In genomic region chr15:62712543-62713131, GRCm38 (mm10) we compare ENCODE assay signal across 16 mouse cellular contexts.
A peak's percentile ranks its signal among the peaks of the same experiment; 100 is the strongest.
DNase-seq lines count a peak whose midpoint lies in the region; ATAC-seq and TF ChIP-seq lines count a peak whose summit lies in the region.
"Had no signal": no experiment of that assay in that cellular context is flagged by ENCODE, and none has a peak within 500 bp of the region (broad histone marks: within the 10 kb centered on the region; RNA-seq: fewer than 3 reads in every experiment).

No protein-coding gene starts in this region.

- DNase-seq in adrenal gland, postnatal 10 days = peak; percentile 61
- peak; percentile 82 for DNase-seq in kidney, adult 2 months
- DNase-seq in liver, embryonic 11.5 days (ENCODE audit: low spot score) = peak; percentile 30
- DNase-seq in lung, postnatal 25 days (ENCODE audit: low spot score) = peak; percentile 21
- DNase-seq in cerebellum, adult 18-20 months = no peak
- no peak for DNase-seq in forebrain, embryonic 14.5 days (ENCODE audit: low spot score)
- DNase-seq in testis, postnatal 10 days (ENCODE audit: low spot score) = no peak
- DNase-seq in layer of hippocampus, adult 11-12 months (ENCODE audit: low spot score) = no peak
- DNase-seq: cerebellum, postnatal 25 days; heart, adult 18-20 months; heart, postnatal 14 days; left cerebral cortex, postnatal 4 days; thymus, adult 18-20 months had no signal

- H3K27me3 ChIP-seq in kidney, adult 2 months (replicated peaks; ENCODE audit: control insufficient read depth, insufficient read depth, low read length) = no peaks in the 10 kb centered on the region
- H3K27me3 ChIP-seq in liver, embryonic 11.5 days (replicated peaks; ENCODE audit: control insufficient read depth, insufficient read depth, low read length) = no peaks in the 10 kb centered on the region
- H3K27me3 ChIP-seq in forebrain, embryonic 14.5 days (replicated peaks; ENCODE audit: control insufficient read depth, insufficient read depth, low read length) = no peaks in the 10 kb centered on the region
- H3K27me3 ChIP-seq: CH12.LX had no signal

- TF ChIP-seq CTCF in kidney, adult 2 months (conservative IDR thresholded peaks at IDR 0.05; ENCODE audit: insufficient read depth, insufficient read length, low read depth, low read length) = no peak

- no peaks in the 10 kb centered on the region for H3K36me3 ChIP-seq in kidney, adult 2 months (ENCODE audit: control insufficient read depth, insufficient read depth, low read length)
- H3K36me3 ChIP-seq in liver, embryonic 11.5 days (ENCODE audit: control insufficient read depth, insufficient read depth, low read length) = no peaks in the 10 kb centered on the region
- H3K36me3 ChIP-seq in forebrain, embryonic 14.5 days (ENCODE audit: control insufficient read depth, insufficient read depth, low read length) = no peaks in the 10 kb centered on the region

- 35% methylated on average over 8 of the region's 9 CpGs for WGBS in kidney, adult 2 months
- 70% methylated on average over 8 of the region's 9 CpGs for WGBS in liver, embryonic 11.5 days
- 90% methylated on average over 9 of the region's 9 CpGs for WGBS in forebrain, embryonic 14.5 days

- H3K9ac ChIP-seq in liver, embryonic 11.5 days (ENCODE audit: low read depth, low read length) = no peak overlapping the region
- H3K9ac ChIP-seq in forebrain, embryonic 14.5 days (ENCODE audit: low read length) = no peak overlapping the region

- no peaks in the 10 kb centered on the region for H3K9me3 ChIP-seq in liver, embryonic 11.5 days (ENCODE audit: control insufficient read depth, low read length)
- no peaks in the 10 kb centered on the region for H3K9me3 ChIP-seq in forebrain, embryonic 14.5 days (replicated peaks; ENCODE audit: control insufficient read depth, low read length)

- H3K27ac ChIP-seq in kidney, adult 2 months (ENCODE audit: insufficient read depth, low read depth, low read length) = no peak overlapping the region
- no peak overlapping the region for H3K27ac ChIP-seq in liver, embryonic 11.5 days (ENCODE audit: low read depth, low read length)
- H3K27ac ChIP-seq in forebrain, embryonic 14.5 days (ENCODE audit: low read depth, low read length) = no peak overlapping the region

- H3K4me1 ChIP-seq in kidney, adult 2 months (ENCODE audit: control insufficient read depth, insufficient read depth, low read length) = peaks cover 3% of the 10 kb centered on the region; the same call in 1 of the 2 replicates
- H3K4me1 ChIP-seq in liver, embryonic 11.5 days (replicated peaks; ENCODE audit: control insufficient read depth, insufficient read depth, low read length) = no peaks in the 10 kb centered on the region
- 0 out of 2 replicates have a peak, but pooled peaks cover 6% of the 10 kb centered on the region for H3K4me1 ChIP-seq in forebrain, embryonic 14.5 days (ENCODE audit: control insufficient read depth, insufficient read depth, low read length)

- H3K4me2 ChIP-seq in liver, embryonic 11.5 days = no peak overlapping the region
- H3K4me2 ChIP-seq in forebrain, embryonic 14.5 days (ENCODE audit: low read length) = no peak overlapping the region
- H3K4me2 ChIP-seq: midbrain, embryonic 11.5 days had no signal

- no peak overlapping the region for H3K4me3 ChIP-seq in kidney, adult 2 months (ENCODE audit: insufficient read depth, low read depth, low read length)
- no peak overlapping the region for H3K4me3 ChIP-seq in liver, embryonic 11.5 days (ENCODE audit: low read depth, low read length)
- no peak overlapping the region for H3K4me3 ChIP-seq in forebrain, embryonic 14.5 days (ENCODE audit: low read depth, low read length)

- no peak for TF ChIP-seq POLR2A in kidney, adult 2 months (IDR thresholded peaks at IDR 0.05; ENCODE audit: low read depth, low read length)

- ATAC-seq in liver, embryonic 11.5 days (replicated peaks; ENCODE audit: low FRiP score) = peak; percentile 72
- no peak for ATAC-seq in forebrain, embryonic 14.5 days
- ATAC-seq: inflammation-experienced regulatory T-cells, adult 6 months had no signal

Comparison
In these comparisons a context has a peak if more than half of its experiments do, and no peak if none do; other contexts are left out.
1. DNase-seq: peak in adrenal gland, postnatal 10 days (single experiment), kidney, adult 2 months (single experiment), liver, embryonic 11.5 days (single experiment) and lung, postnatal 25 days (single experiment); none in cerebellum, adult 18-20 months (0 of 2), forebrain, embryonic 14.5 days (single experiment), testis, postnatal 10 days (single experiment) and layer of hippocampus, adult 11-12 months (single experiment).